Mouse (Mus musculus): Measurements from ENCODE around the gene Acan.

Acan gene

GRCm38 (mm10) chr7:79053383-79053889 lies at the start of gene Acan:
Gene Acan (plus strand): TSS chr7:79053483.
- no peak for DNase-seq (ENCODE audit: low read depth)

DNA sequence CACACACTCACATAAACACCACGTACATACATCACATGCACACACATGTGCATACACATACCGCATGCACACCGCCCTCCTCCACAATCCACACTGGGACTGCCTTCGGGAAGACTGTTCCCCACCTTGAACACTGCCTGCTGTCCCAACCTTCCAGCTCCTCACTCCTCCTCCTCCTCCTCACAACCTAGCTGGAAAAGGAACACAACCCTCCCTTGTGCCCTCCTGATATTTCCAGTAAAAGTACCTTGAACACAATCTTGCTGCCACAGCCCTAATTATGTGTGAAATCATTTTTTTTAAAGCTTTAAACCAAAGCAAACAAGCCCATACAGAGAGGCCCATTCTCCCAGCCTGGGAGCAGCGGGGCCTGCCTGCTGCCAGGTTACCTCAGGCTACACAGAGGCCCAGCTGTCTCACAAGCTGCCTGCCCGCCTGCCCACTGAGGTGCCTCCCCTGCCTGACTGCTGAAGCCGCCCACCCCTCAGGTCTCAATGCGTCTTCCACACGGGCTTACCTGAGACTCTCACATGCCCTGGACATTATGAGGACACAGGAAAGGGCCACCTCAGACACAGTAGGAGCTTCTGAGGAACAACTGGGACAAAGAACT lies 31.9 kb upstream of the Acan start:
- DNase-seq (ENCODE audit: low read depth) = no peak

DNA sequence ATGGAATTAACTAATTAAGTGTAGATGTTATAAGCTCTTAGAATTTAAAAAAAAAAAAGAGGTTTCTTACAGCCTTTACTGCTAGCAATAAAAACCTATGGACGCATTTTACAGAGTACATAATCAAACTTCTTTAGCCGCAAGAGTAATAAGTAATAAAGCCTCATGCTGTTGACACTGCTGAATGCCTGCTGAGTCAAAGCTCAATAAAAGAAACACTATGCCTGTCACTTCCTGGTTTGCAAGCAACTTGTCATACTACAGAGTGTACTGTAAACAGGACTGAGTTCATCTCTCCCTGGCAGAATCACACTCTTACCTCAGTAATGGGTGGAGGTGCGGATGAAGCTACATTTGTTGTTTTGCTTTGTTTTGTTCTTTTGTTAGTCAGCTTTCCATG lies 24.1 kb upstream of the Acan start:
- no peak for DNase-seq (ENCODE audit: low read depth)

DNA sequence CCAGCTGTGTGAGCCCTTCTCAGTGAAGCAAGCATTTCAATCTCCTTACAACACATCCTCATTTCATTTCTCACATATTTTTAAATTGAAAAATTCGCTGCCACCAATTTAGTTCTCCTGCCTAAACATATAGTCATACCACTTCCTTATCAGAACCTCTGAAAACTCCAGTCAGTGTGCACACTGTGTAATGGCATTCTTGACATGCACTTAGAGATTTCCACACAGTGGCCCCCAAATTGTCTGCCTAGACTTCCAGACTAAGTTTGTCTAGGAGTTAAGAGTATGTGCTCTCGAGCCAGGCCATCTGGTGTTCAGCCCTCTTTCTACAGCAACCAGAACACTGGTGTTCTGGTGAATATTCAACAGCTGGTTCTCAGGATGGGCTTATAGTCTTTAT lies 19.5 kb upstream of the Acan start:
- no peak for DNase-seq (ENCODE audit: low read depth)

GRCm38 (mm10) chr7:79034521-79034920 lies 18.8 kb upstream of the Acan start:
- DNase-seq (ENCODE audit: low read depth) = no peak

- DNase-seq (ENCODE audit: low read depth) = no peak
These were observed 1.2 kb upstream of the Acan start for GRCm38 (mm10) chr7:79052081-79052480.

GRCm38 (mm10) chr7:79052521-79053382 lies 531 bp upstream of the Acan start:
- DNase-seq (ENCODE audit: low read depth) = no peak

DNA sequence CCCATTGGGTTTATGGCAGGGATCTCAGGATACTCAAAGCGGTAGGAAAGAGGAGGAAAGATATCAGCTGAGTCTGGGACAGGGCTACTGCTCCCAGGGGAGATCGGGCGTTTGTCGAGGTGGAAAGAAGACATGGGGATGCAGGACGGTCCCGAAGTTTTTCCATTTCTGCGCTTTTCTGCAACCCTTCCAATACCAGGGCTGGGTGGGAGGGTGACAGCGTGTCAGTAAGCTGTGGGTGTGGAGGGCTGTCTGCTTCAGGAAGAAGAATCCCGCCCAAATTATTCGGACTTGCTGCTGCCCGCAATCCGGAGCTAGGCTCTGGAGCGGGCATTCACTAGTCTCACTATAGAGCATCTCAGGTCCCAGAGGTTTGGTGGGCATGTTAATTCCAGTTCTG lies 828 bp downstream of the Acan start:
- DNase-seq (ENCODE audit: low read depth) = no peak

- DNase-seq (ENCODE audit: low read depth) = no peak
These were observed 5.3 kb downstream of the Acan start for GRCm38 (mm10) chr7:79058546-79058945.

DNA sequence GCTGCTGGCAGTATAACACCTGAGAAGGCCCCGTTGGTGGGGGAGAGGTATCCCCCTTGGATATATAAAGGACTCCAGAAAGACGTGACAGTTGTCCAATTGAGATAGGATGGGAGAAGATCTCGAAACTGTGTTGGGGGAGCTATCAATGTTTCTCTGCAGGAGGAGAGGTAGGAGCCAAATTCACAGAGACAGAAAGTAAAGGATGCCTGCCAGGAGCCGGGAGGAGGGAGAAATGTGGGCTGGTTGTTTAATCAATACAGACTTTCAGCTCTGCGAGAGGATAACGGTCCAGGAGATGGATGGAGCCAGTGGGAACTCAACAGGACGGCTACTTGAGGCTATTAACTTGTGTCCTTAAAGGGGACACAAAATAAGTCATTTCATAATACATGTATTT lies 14.2 kb downstream of the Acan start:
- no peak for DNase-seq (ENCODE audit: low read depth)

DNA sequence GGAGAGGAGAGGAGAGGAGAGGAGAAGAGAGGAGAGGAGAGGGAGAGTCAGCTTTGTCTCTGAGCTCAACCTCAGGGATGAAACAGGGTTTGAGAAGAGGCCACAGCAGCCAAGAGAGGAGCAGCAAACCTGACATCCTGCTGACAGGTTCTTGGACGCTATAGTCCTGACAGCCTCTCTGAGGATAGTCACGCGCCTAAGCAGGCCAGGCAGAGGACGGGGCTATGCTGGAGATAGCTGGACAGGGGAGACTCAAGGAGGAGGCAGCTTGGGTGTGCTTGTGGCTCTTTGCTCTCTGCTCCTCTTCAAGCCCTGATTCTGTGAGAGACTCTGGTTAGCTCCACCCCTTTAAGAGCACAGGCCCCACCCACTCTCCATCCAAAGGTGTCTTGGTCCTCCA lies 14.9 kb downstream of the Acan start:
- DNase-seq (ENCODE audit: low read depth) = no peak

- DNase-seq (ENCODE audit: low read depth) = no peak
These were observed 25.9 kb downstream of the Acan start for GRCm38 (mm10) chr7:79079212-79079611.

- peak; percentile 38 for DNase-seq (ENCODE audit: low read depth)
These were observed 27.5 kb downstream of the Acan start for GRCm38 (mm10) chr7:79080572-79081399.

DNA sequence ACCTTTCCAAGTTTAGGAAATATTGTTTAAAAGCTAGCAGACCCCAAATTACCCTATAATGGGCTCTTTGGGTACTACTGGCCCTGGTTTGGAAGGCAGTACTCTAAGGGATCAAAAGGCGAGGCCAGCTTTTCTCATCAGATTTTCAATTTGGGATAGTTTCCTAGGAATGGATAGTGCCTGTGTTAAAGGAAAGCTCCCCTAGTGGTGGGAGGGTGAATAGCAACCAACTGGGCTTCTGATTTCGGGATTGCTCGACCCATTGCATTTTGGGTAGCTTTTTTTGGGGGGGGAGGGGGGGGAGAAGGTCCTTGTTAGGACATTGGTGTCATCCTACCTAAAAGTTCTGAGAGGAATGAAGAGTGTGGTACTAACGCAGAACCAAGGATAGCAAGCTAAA lies 35.8 kb downstream of the Acan start:
- DNase-seq (ENCODE audit: low read depth) = peak; percentile 12

DNA sequence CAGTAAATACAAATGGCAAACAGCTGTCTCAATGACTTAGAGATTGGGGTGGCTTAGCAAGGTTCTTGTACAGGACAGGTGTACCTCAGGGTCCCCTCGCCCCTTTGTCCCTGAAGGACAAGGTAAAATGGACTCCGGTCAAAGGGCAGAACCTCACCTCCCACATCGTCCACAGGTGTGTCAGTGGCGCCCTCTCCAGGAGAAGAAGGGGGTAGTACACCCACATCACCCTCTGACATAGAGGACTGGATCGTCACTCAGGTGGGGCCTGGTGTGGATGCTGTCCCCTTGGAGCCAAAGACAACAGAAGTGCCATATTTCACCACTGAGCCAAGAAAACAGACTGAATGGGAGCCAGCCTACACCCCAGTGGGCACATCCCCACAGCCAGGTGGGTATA lies 43.2 kb downstream of the Acan start:
- DNase-seq (ENCODE audit: low read depth) = no peak

GRCm38 (mm10) chr7:79113848-79114247 lies 60.6 kb downstream of the Acan start:
- DNase-seq (ENCODE audit: low read depth) = no peak

DNA sequence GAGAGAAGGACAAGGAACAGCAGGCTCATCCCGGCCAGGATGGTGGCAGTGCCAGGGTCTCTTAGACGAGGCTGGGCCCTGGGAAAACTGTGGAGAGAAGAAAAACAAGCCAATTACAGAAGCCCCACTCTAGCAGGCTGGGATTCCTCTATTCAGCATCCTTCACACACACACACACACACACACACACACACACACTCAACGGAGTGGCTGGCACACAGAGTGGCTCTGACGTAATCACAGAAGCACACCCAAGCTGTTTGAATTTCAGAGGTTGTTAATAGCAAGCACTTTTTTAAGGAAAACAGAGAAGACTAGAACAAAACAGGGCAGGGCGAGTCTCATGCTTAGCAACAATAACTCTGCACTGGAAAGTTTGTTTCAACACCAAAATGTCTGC lies 70.2 kb downstream of the Acan start:
- DNase-seq (ENCODE audit: low read depth) = no peak

- no peak for DNase-seq (ENCODE audit: low read depth)
These were observed 76.6 kb downstream of the Acan start for GRCm38 (mm10) chr7:79129883-79130282.

DNA sequence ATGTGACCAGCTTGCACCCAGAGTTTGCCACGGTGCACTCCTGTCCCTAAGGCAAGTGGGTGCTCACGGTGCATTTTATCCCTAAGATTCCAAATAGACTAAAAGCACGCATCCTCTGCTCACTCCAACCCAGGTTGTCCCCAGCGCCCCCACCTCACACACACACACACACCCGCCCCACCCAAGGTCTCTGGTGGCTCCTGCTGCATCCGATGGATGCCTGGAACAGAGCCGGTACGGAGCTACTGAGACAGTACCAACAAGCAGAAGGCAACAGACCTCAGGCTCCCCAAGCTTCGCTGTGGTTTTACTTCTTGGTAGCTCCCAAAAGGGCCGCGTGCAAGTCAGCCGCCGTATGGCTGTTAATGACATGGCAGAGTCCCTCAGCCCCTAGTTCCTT lies 77.1 kb downstream of the Acan start:
- DNase-seq (ENCODE audit: low read depth) = no peak

- DNase-seq (ENCODE audit: low read depth) = no peak
These were observed 77.7 kb downstream of the Acan start, which contains the start of gene Hapln3 for GRCm38 (mm10) chr7:79130843-79131444. Gene Hapln3 (minus strand): TSS chr7:79131018.

- no peak for DNase-seq (ENCODE audit: low read depth)
These were observed 80.1 kb downstream of the Acan start for GRCm38 (mm10) chr7:79133391-79133790.

- DNase-seq (ENCODE audit: low read depth) = peak; percentile 21
These were observed 86.1 kb downstream of the Acan start for GRCm38 (mm10) chr7:79139328-79139824.
